Mouse (Mus musculus): Measurements from ENCODE around the gene Lhfpl3. TPM values are rescaled to one million over a fixed set of nuclear protein-coding genes. Genes with fewer than 3 reads are reported as not detected.
A peak's percentile ranks its signal among the peaks of the same experiment; 100 is the strongest.

The Lhfpl3 gene
- total RNA-seq, 1 experiment from 2014 or later = not detected

DNA sequence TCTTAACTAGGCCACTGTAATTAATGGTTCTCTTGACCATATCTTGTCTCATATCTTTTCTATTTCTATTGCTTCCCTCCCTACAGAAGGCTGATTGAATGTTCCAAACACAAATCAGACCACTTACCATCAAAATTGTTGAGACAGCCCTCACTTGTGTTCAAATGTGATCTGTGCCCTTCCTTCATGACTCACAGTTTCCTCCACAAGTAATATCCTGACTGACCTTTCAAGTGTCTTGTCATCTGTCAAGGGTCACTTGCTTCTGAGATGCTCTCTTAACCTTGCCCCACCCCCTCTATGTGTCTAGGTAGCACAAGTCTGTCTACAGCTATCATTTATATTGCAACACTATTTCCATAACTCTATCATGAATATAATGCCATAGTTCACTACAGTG, 154.1 kb downstream of the Lhfpl3 start:
- no peak for ATAC-seq (replicated peaks; ENCODE audit: low read depth, poor library complexity, severe bottlenecking)

DNA sequence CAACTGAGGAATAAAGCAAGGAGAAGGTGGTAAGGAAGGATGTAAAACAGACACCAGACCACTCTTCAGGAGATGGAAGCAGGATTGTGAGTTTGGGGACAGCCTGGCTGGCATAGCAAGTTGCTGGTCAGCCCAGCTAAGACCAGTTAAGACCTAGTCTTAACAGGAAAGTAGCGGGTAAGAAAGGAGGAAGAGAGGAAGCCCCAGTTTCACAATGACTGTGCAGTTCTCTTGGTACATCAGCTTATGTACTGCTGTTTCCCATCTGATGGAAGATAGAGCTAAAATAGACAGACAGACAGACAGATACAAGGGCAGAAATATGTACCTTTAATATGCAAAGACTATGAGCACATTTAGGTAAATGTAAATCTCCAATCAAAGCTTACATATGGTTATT, 171.3 kb downstream of the Lhfpl3 start:
- ATAC-seq (replicated peaks; ENCODE audit: low read depth, poor library complexity, severe bottlenecking) = 0 out of 2 replicates have a peak, but pooled peaks have one; percentile 36

DNA sequence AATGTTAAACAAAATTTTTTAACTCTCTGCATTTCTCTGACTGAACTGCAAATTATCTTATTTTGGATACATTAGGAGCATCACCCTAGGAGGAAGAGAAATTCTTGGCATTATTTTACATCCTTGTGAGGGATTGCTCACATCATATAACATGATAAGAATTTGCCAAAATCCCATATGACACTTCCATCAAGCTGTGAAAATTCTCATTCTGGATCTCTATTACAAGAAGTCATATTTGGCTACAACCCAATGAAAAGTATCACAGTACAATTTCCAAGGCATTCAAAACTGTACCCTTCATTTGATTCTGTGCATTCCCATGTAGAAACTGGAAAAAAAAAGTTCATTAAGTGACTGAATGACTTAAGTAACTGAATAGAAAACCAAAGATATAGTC, 180.3 kb downstream of the Lhfpl3 start:
- no peak for ATAC-seq (replicated peaks; ENCODE audit: low read depth, poor library complexity, severe bottlenecking)

DNA sequence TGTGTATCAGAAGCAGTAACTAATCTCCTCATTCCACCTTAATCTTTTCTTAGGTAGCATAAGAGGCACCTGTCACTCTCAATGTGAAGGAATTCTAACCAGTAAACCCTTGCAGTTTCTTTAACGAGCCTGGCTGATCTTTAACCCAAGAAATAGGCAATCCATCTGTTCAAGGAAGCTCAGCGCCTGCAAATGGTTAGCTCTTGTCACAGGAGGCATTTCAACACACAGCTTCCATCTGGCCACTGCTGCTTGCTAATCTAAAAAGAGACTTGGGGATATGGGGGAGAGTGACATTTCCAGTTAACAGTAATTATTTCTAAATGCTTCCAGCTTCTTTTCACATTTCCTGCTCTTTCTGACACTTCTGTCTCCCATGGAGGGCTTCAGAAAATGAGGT, 182.9 kb downstream of the Lhfpl3 start:
- ATAC-seq (replicated peaks; ENCODE audit: low read depth, poor library complexity, severe bottlenecking) = no peak

DNA sequence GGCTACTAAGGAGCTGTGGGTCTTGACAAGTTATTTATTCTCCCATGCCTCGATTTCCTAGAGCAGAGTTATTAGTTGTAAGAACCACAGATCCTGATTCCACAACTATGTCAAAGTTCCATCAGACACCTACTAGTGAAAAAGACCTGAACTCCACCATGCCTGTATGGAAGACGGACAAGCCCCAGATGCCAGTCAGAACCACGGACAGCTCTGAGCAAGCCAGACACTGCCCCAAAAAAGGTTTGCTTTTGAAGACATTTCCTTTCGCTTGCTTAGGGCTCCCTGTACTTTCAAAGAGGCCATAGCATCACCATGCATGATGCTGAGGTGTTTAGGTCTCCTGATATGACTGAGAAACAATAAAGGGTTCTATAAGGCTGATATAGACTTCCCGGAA, 197.4 kb downstream of the Lhfpl3 start:
- no peak for ATAC-seq (replicated peaks; ENCODE audit: low read depth, poor library complexity, severe bottlenecking)

DNA sequence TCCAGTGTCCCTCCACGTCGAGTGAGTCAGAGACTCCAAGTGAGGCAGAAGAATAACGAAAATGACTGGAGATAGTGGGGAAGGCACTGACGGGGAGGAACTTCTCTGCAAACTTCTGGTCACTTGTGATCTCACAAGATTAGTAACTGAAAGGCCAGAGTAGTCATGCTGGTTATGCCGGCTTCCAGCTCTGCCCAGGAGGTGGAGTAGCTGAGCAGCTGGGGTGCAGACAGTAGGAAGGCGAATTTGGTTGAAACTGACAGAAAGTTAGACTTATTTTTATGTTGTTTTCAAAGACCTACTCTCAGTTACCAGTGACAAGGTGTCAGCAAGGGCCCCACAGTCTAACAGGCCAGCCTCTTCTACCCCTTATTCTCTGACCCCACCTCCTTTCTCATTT, 217.4 kb downstream of the Lhfpl3 start:
- no peak for ATAC-seq (replicated peaks; ENCODE audit: low read depth, poor library complexity, severe bottlenecking)

DNA sequence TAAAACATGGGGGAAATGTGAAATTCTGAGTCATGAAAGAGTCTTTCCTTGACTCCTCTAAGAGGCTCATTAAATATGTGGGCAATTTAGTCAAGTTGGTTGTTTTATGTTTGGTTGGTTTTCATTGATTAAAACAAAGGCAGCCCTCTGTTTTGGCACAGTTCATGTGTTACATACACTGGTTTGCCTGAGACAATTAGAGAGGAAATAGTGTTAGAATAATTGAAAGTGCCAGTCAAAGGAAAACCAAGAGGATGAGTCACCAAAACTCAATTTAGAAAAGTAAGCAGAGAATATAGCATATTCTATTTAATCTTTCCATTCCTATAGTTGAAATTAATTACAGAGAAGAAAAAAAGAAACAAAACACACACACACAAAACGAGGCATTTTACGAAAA, 240.9 kb downstream of the Lhfpl3 start:
- no peak for ATAC-seq (replicated peaks; ENCODE audit: low read depth, poor library complexity, severe bottlenecking)

DNA sequence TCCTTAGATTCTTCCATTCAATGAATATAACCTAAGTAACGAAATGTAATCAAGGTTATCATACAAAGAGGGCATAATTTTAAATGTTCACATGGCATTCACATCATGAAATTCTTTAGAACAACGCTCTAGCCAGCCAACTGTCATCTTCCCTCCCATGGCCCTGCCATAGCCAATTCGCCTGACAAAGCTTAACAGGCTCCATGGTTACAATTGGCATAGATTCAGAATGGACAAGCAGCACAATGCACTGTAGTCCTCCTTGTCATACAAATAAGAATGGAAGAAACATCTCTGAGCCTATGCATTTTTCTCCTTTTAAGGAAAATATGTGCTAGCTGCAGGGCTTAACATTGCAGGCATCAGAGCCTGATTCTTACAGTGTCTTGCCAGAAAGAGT, 254.0 kb downstream of the Lhfpl3 start:
- no peak for ATAC-seq (replicated peaks; ENCODE audit: low read depth, poor library complexity, severe bottlenecking)

DNA sequence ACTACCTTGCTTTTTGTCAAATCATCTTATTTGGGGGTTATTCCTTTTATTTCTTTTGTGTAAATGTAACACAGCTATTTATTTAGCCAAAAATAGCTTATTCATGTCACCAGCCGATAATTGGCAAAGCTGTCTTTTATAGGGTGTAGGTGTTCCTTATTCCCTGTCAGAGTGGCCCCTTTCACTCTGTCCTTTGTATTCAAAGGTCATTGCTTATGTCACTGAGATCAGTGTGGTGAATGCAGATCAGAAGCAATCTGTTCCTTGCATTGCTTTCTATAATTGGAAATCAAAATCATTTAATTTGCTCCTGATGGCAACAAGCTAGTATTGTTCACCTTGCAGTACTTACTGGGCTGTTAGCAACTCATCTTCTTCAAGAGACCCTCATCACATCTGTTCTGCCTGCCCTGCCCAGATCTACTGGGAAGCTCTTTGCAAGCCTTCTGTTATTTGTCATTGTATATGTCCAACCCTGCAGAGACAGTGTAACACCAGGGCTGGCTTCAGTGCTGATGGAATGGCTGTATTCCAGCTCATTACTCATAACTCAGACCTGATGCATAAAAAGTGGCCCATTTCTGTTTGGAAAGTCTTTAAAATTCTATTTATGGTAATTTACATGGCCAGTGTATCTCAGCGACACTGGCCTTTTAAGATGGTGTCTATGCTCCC, 257.4 kb downstream of the Lhfpl3 start:
- ATAC-seq (replicated peaks; ENCODE audit: low read depth, poor library complexity, severe bottlenecking) = no peak

DNA sequence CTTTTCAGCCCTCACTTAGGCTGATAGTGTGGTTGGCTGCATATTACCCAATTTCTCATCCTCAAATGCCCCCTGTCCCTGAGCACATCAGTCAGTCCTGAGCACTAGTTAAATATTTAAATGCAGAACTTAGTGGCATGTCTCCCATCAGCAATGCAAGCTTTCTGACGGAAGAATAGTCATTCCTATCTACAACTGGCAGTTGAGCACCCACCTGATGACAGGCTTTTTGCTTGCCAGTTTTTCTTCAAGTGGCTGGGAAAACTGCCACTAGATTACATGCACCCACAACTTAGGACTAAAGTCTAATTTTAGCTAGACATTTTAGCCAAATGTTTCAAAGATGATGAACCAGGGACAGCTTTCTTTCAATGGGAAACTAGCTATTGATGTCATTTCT, 260.3 kb downstream of the Lhfpl3 start:
- no peak for ATAC-seq (replicated peaks; ENCODE audit: low read depth, poor library complexity, severe bottlenecking)

DNA sequence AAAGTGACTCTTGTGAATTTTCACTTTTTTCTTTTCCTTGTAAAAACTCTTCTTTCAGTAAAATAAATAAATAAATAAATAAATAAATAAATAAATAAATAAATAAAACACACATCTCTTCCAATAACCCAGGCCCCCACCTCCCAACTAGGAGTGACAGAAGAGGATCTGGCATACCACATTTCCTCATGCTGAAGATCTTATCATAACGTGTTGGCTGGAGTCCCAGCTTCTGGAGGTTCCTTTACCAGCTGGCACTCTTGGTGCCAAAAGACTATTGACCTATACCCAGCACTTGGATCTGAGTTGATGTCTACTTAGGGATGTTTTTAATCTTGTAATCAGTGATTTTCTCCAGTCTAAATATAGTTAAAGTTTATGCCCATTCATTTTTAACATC, 264.6 kb downstream of the Lhfpl3 start:
- ATAC-seq (replicated peaks; ENCODE audit: low read depth, poor library complexity, severe bottlenecking) = peak; percentile 77

DNA sequence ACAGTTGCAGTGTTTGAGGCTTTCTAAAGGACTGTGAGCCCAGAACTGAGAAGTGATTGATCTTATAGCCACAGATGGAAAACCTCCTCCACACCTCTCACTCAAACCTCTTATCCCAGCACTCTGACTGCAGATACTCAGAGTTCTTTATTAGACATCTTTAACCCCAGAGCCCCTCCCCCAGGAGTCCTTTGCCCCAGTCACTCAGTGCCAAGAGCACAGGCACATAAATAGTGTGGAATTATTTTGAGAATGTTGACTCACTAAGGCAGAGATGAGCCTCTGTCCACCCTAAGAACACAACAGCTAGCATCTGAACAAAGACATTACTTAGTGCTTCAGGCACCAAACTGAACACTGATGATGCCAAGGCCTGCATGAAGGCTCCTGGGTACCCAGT, 268.1 kb downstream of the Lhfpl3 start:
- ATAC-seq (replicated peaks; ENCODE audit: low read depth, poor library complexity, severe bottlenecking) = no peak

DNA sequence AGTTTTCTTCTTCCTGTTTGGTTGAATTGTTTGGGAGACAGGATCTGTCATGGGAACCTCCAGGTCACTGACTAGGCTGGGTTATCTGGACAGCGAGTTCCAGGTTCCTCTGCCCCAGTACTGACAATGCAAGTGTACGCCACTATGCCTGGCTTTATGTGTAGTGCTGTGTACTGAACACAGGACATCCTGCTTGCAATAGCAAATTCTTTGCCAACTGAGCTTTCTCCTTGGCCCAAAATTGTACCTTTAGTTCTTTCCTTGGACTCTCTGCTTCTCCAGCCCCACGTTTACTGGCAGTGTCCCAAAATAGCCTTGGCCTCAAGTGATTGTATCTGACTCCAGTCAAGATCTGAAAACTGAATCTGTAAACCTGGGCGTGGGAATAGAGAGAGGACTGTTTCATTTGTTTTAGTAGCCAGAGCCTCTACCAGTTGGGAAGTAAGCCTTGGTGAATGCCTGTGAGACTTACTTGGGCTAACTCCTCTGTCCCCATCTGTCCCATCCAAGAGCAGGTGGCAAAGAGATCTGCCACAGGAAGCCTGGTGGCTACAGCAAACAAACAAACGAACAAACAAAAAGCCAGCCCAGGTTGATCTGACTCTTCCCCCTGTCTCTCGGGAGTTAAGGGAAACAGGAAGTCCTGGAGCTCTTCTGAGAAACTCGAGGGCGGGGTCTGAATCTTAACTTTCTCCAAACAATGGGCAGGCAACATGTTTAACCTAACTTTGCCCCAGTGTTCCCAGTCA, 269.9 kb downstream of the Lhfpl3 start:
- ATAC-seq (replicated peaks; ENCODE audit: low read depth, poor library complexity, severe bottlenecking) = no peak

DNA sequence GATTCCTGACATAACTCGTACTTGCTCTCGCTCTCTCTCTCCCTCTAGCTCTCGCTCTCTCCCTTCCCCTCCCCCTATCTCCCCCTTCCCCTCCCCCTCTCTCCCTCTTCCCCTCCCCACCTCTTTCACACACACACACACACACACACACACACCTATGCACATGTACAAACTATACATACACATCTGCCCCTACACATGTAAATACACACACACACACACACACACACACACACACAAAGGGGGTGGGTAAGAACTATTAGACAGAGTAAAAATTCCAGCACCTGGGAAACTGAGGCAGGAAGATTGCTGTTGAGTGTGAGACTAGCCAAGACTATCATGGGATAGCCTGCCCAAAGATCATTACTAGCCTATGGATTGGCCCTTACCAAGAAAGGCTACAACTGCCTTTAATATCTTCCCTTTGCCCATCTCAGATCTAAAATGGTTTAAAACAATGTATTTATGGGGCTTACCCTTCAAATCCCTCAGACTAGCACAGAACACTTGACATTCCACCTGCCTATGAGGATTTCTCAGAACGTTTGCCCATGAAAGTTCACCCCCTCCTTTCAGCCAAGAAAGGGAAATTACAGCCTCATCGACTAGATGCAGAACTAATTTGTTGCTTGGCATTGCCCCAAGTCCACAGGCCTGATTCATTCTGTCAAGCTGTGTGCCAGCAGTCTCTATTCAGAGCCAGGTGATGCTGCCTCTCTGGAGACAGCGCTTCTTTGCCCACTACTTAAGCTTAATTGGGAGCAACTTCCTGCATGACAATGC, 289.3 kb downstream of the Lhfpl3 start:
- ATAC-seq (replicated peaks; ENCODE audit: low read depth, poor library complexity, severe bottlenecking) = no peak

DNA sequence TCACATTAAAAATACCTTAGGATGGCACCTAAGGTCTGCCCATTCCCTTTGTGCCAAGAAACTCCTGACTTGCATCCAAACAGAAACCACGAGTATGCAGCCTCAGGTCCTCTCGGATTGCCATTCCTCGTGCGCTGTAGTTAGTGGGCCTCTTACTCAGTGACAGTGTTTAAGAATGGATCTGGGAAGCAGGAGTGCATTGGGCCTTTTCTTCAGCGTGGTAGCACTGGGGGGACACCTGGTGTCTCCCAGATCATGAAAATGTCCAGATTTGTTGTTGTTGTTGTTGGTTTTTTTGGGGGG, 289.8 kb downstream of the Lhfpl3 start:
- ATAC-seq (replicated peaks; ENCODE audit: low read depth, poor library complexity, severe bottlenecking) = no peak

DNA sequence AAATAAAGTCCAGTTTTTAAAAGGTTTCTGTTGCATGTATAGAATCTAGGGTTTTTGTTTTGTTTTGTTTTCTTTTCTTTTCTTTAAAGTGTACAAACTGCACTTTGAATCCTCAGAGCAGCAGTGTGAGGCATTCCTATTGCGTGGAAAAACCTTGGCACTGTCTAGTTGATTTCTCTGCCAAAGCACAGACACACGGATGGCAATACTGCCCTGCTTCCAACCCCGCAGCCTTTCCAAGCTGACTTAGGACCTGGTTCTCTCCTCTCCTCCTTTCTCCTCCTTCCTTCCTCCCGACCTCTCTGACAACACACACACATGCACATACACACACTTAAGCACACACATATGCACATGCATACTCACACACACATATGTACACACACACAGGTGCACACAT, 294.6 kb downstream of the Lhfpl3 start:
- ATAC-seq (replicated peaks; ENCODE audit: low read depth, poor library complexity, severe bottlenecking) = no peak

DNA sequence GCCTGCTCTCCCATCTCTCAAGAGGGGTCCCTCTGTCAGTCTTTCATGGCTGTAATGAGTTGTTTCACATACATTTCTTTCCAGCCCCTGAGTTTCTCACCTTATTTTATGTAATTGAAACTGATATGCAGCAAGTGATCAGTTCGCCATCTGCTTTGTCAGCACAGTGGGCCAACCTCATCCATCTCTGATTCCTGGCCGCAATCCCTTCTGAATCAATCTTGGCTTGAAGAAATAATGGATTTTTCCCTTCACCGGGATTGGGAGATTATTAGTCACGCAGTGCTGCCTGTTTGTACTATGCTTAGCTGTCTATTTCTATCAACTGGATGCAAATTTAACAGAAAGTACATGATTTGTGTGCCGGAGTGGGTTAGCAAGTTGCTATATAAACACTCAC, 297.0 kb downstream of the Lhfpl3 start:
- ATAC-seq (replicated peaks; ENCODE audit: low read depth, poor library complexity, severe bottlenecking) = no peak

DNA sequence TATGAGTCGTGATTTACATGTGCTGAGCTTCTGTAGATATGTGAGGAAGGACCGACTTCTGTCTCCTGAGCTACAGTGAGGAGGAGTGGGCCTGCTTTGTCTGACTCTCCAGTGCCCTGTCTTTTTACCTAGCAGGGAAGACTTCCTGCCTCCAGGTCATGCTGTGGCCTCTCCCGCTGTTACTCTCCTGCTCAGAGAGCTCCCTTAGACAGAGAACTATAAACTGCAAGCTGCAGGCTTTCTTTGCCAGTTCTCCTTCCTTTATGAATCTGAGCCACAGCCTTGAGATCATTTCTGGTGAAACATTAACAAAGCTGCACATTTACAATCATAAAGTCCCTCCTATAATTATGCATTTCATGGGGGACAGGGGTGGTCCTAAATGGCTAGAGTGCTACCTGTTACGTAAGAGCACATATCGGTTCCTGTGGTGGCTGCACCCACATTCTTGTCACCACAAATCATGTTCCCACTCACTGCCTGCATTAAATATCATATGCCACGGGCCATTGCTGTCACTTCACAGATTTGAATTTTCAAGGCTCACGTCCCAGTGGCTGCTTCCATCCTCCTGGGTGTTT, 303.3 kb downstream of the Lhfpl3 start:
- ATAC-seq (replicated peaks; ENCODE audit: low read depth, poor library complexity, severe bottlenecking) = no peak

DNA sequence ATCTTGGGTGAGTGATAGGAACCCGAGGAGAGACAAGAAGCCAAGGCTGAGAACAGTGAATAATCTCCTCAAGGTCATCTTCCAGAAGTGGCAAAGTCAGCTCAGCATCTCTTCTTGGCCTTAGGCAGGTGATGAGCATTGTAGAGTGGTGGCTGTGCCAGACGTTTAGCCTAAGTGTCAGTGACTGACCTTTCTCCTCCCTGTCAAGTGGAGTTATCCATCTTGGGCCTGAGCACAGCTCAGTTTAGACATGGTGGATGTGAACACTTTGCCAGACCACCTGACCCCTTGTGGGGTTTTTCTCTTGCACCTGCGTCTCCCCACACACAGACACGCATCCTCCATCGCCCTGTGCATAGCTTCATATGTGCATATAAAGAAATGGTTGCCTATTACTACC, 305.6 kb downstream of the Lhfpl3 start:
- ATAC-seq (replicated peaks; ENCODE audit: low read depth, poor library complexity, severe bottlenecking) = no peak

DNA sequence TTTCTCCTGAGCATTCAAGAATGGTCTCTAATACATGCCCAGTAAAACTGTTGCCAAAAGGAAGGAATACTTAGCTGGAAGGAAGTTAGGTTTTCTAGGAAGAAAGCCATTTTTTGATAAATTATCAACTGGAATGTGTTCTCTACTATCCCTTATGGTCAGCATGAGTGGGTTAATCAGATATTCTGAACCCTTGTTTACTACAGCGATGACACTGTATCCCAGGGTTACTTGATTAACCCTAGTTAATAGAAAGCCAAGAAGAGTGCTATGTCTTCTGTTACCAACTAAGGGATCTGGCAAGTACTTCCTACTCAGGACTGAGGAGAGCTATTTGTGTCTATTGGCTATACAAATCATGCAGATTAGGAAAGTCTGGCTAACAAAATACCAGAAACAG, 349.0 kb downstream of the Lhfpl3 start:
- no peak for ATAC-seq (replicated peaks; ENCODE audit: low read depth, poor library complexity, severe bottlenecking)

DNA sequence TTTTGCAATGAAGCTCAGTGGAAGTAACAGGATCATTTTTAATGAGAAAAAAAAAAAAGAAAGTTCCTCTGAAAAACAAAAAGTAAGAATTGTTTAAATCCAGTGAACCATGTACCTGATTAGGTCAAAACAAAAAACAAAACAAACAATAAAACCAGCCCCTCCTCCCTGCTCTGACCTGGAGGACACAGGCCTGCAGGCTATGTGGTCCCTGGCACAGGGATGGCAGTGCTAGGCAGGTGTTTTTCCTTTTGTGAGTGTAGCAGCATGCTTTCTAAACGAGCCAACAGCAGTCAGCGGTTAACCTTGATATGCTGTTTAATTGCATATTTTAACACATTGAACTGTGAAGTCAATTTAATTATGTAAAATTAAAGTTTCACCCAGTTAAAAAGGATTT, 360.7 kb downstream of the Lhfpl3 start:
- no peak for ATAC-seq (replicated peaks; ENCODE audit: low read depth, poor library complexity, severe bottlenecking)

Measured in common myeloid progenitor, adult 5-6 weeks (primary cell).